Mouse (Mus musculus): ENCODE data around the gene Rgr. TPM values are rescaled to one million over a fixed set of nuclear protein-coding genes. Genes with fewer than 3 reads are reported as not detected.

Rgr gene
- not detected in 2 replicates for polyA plus RNA-seq (2012; rRNA removed)

DNA sequence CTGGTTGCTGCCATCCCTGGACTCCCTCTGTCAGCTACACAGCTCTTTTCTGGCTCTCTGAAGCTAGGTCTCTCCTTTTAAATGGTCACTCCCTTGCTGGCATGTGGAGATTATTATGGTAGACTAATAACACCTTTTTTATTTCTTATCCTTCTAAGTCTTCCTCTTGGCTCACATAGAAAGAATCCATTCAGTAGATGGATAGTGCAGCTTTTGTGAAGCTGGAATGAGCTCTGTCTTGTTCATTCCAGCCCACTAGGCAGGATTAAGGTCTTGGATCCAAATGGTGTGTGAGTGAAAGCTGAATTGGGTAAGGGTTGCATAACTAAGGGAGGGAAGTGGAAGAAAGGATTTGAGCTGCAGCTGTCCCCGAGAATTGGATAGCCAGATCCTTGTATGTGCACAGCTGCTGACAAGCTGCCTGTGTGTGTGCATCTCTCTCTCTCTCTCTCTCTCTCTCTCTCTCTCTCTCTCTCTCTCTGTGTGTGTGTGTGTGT is at the start of gene Rgr:
TSS of gene Rgr (minus strand) at position 51 of the 497 bp plus-strand sequence.
- no peak for TF ChIP-seq CTCF (IDR thresholded peaks at IDR 0.05; ENCODE audit: insufficient read depth, low read length)
- TF ChIP-seq POLR2A (IDR thresholded peaks at IDR 0.05; ENCODE audit: borderline replicate concordance, extremely low read depth, low read depth, low read length): no peak
- no peak within 1 kb of the TSS for H3K4me3 ChIP-seq (replicated peaks; ENCODE audit: extremely low read depth, low read depth, low read length)
- H3K4me1 ChIP-seq (ENCODE audit: control insufficient read depth, insufficient read depth, low read length): no peaks in the 10 kb centered on the region
- no peak for DNase-seq
- WGBS: 50% methylated on average over 1 of the region's 1 CpGs

DNA sequence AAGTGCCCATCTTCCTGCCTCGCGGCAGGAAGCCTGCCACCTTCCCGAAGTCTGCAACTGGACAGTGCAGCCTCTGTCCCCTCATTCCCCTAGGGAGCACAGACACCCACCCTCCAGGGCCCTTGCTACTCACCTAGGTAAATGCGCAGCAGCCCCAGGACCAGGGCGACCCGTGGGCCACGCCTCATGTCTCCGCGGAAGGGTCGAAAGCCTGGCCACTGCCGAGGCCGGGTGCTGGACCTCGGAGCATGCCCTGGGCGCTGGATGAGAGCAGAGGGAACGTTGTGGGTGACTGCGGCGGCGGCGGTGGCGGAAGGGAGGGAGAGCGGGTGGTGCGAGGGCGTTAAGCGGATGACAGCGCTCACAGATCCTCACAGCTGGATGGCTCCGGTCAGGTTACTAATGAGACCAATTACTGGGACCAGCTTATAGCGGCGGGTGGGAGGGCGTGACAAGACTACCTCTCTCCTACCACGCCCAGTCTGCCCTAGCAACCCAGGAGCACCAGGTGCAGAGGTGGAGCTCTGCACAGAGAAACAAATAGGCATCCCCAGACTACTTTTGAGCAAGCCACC is 49.3 kb upstream of the Rgr start, which contains the start of gene Cdhr1:
TSS of gene Cdhr1 (minus strand) at position 392 of the 575 bp plus-strand sequence.
- 1% methylated on average over 29 of the region's 30 CpGs for WGBS
- no peak for DNase-seq
- Histone ChIP-seq H3K4me1 (ENCODE audit: control insufficient read depth, insufficient read depth, low read length) (no peaks in the 10 kb centered on the region), H3K4me3 (replicated peaks; ENCODE audit: extremely low read depth, low read depth, low read length) (no peak within 1 kb of the TSS)
- TF ChIP-seq CTCF (IDR thresholded peaks at IDR 0.05; ENCODE audit: insufficient read depth, low read length): no peak
- no peak for TF ChIP-seq POLR2A (IDR thresholded peaks at IDR 0.05; ENCODE audit: borderline replicate concordance, extremely low read depth, low read depth, low read length)

DNA sequence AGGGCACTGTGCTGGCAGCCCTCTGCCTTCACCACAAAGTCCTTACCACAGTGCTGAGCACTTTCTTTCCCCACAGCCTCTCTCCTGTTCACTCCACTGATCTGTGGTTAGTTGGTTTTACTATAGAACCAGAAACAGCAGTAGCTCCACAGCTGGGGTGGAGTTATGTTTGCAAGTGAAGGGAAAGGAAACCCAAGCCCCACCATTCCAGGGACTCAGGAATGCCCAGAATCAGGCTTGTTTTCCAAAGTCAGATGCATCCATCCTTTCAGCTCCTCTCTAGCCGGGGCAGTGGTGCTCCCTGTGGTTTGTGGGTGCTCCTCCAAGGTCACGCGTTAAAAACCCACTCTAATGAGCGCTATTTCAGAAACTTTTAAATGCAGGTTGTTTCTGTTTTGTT is 46.8 kb upstream of the Rgr start:
- TF ChIP-seq CTCF (IDR thresholded peaks at IDR 0.05; ENCODE audit: insufficient read depth, low read length) (no peak), POLR2A (IDR thresholded peaks at IDR 0.05; ENCODE audit: borderline replicate concordance, extremely low read depth, low read depth, low read length) (no peak)
- 70% methylated on average over 4 of the region's 4 CpGs for WGBS
- no peaks in the 10 kb centered on the region for H3K4me1 ChIP-seq (ENCODE audit: control insufficient read depth, insufficient read depth, low read length)
- H3K4me3 ChIP-seq (replicated peaks; ENCODE audit: extremely low read depth, low read depth, low read length): no peak overlapping the region
- DNase-seq: no peak

DNA sequence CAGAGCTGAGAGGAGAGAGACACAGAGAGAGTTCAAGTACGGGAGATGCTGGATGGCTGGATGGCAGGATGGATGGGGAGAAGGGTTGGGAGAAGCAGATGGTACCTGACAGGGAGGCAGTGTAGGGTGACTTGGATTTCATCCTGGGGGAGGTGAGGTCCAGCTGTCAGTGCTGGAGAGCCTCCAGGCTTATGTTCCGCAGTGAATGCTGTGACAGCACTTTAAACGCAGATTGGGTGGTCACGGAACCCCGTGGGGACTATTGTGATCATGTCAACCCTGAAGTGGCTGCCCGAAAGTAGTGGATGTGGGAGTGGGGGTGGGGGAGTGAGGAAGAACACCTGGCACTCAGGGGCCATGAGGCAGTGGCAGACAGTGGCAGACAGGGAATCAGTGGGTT is 45.7 kb upstream of the Rgr start:
- TF ChIP-seq CTCF (IDR thresholded peaks at IDR 0.05; ENCODE audit: insufficient read depth, low read length): no peak
- no peak for TF ChIP-seq POLR2A (IDR thresholded peaks at IDR 0.05; ENCODE audit: borderline replicate concordance, extremely low read depth, low read depth, low read length)
- no peak for DNase-seq
- no peaks in the 10 kb centered on the region for H3K4me1 ChIP-seq (ENCODE audit: control insufficient read depth, insufficient read depth, low read length)
- 72% methylated on average over 6 of the region's 6 CpGs for WGBS
- no peak overlapping the region for H3K4me3 ChIP-seq (replicated peaks; ENCODE audit: extremely low read depth, low read depth, low read length)

DNA sequence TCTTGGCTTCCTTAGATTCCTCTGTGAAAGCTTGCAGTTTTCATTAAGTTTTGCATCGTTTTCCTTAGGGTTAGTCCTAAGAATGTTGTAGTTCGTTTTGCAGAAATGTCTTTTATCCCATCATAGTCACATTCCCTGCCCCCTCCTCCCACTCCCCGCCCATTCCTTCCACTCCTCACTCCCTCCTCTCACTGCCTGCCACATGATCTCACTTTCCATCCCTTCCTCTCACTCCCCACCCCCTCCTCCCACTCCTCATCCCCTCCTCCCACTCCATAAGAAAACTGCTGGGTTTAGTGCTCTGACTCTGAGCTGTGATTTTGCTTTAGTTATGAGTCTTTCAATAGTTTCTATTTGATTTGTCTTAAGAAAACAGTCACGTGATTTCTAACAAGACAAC is 35.0 kb upstream of the Rgr start:
- Histone ChIP-seq H3K4me3 (replicated peaks; ENCODE audit: extremely low read depth, low read depth, low read length) (no peak overlapping the region), H3K4me1 (ENCODE audit: control insufficient read depth, insufficient read depth, low read length) (no peaks in the 10 kb centered on the region)
- TF ChIP-seq CTCF (IDR thresholded peaks at IDR 0.05; ENCODE audit: insufficient read depth, low read length): no peak
- no peak for TF ChIP-seq POLR2A (IDR thresholded peaks at IDR 0.05; ENCODE audit: borderline replicate concordance, extremely low read depth, low read depth, low read length)
- WGBS: 16% methylated on average over 4 of the region's 4 CpGs
- DNase-seq: no peak

DNA sequence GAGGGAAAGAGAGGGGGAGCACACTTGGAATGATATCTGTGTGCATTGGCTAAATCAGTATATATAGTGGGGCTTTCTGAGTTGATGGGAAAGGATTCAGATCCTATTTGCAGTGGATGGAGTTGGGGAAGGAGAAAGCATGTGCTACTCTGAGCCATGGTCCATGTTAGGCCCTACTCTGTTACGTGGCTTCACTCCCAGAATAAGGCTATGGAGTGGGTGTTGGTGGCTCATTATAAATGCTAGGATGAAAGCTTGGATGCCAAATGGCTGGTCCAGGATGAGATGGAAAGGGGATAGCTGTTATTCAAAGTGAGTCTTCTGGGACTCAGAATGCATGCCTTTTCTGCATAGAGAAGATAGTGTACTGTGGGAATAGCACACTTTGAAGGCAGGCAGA is 32.0 kb upstream of the Rgr start:
- DNase-seq: no peak
- WGBS: 66% methylated on average over 1 of the region's 1 CpGs
- no peak for TF ChIP-seq POLR2A (IDR thresholded peaks at IDR 0.05; ENCODE audit: borderline replicate concordance, extremely low read depth, low read depth, low read length)
- TF ChIP-seq CTCF (IDR thresholded peaks at IDR 0.05; ENCODE audit: insufficient read depth, low read length): no peak
- Histone ChIP-seq H3K4me3 (replicated peaks; ENCODE audit: extremely low read depth, low read depth, low read length) (no peak overlapping the region), H3K4me1 (ENCODE audit: control insufficient read depth, insufficient read depth, low read length) (no peaks in the 10 kb centered on the region)

DNA sequence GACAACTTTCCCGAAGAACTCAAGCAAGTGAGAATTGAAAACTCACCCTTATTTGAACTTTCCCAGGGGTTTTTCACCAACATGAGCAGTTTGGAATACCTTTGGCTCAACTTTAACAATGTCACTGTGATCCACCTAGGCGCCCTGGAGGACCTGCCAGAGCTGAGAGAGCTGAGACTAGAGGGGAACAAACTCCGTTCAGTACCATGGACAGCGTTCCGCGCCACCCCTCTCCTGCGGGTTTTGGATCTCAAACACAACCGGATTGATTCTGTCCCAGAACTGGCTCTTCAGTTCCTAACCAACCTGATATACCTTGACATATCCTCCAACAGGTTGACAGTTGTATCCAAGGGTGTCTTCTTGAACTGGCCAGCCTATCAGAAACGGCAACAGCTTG is 19.8 kb upstream of the Rgr start:
- TF ChIP-seq CTCF (IDR thresholded peaks at IDR 0.05; ENCODE audit: insufficient read depth, low read length) (no peak), POLR2A (IDR thresholded peaks at IDR 0.05; ENCODE audit: borderline replicate concordance, extremely low read depth, low read depth, low read length) (no peak)
- H3K4me3 ChIP-seq (replicated peaks; ENCODE audit: extremely low read depth, low read depth, low read length): no peak overlapping the region
- 16% methylated on average over 9 of the region's 9 CpGs for WGBS
- no peak for DNase-seq
- H3K4me1 ChIP-seq (ENCODE audit: control insufficient read depth, insufficient read depth, low read length): no peaks in the 10 kb centered on the region

DNA sequence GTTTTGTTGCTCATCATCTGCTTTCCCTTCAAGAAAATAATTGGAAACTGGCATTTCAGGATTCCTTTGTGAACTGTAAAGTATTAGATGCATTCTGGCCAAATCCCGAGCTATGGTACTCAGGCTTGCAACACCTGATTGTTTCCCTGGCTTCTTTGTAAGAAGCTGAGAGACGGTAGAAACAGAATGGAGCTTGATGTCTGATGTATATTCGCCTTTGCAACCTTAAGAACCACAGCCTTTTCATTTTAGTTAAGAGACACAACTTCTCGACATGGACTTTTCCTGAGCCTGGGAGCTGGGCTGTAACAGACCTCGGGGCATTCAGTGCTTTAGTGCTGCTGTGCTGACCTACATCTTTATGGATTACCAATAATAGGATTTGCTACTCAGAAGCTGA is 18.9 kb upstream of the Rgr start, which contains the start of gene Lrit2:
TSS of gene Lrit2 (plus strand) at position 301 of the 400 bp plus-strand sequence.
- TF ChIP-seq CTCF (IDR thresholded peaks at IDR 0.05; ENCODE audit: insufficient read depth, low read length) (no peak), POLR2A (IDR thresholded peaks at IDR 0.05; ENCODE audit: borderline replicate concordance, extremely low read depth, low read depth, low read length) (no peak)
- whole genome bisulfite sequencing: 67% methylated on average over 5 of the region's 5 CpGs
- Histone ChIP-seq H3K4me1 (ENCODE audit: control insufficient read depth, insufficient read depth, low read length) (no peaks in the 10 kb centered on the region), H3K4me3 (replicated peaks; ENCODE audit: extremely low read depth, low read depth, low read length) (no peak within 1 kb of the TSS)
- no peak for DNase-seq

DNA sequence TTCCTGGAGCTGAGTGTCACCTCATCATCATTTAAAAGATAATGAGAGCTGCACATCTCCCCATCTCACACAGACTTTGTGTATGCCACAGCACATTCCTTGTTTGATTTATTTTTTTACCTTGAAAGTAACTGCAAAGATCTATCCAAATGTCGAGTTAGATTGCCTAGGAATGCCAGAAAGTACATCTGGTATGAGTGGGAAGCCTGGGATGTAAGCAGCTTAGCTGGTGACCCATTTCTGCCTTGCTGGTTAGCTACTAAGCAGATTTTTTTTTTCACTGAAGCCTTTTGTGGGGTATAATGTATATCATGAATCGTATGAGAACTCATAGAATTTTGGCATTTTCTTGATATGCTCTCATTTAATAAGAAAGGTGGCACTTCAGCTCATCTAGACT is 17.9 kb upstream of the Rgr start:
- H3K4me1 ChIP-seq (ENCODE audit: control insufficient read depth, insufficient read depth, low read length): no peaks in the 10 kb centered on the region
- DNase-seq: no peak
- WGBS: 48% methylated on average over 2 of the region's 2 CpGs
- no peak for TF ChIP-seq CTCF (IDR thresholded peaks at IDR 0.05; ENCODE audit: insufficient read depth, low read length)
- no peak for TF ChIP-seq POLR2A (IDR thresholded peaks at IDR 0.05; ENCODE audit: borderline replicate concordance, extremely low read depth, low read depth, low read length)
- no peak overlapping the region for H3K4me3 ChIP-seq (replicated peaks; ENCODE audit: extremely low read depth, low read depth, low read length)

DNA sequence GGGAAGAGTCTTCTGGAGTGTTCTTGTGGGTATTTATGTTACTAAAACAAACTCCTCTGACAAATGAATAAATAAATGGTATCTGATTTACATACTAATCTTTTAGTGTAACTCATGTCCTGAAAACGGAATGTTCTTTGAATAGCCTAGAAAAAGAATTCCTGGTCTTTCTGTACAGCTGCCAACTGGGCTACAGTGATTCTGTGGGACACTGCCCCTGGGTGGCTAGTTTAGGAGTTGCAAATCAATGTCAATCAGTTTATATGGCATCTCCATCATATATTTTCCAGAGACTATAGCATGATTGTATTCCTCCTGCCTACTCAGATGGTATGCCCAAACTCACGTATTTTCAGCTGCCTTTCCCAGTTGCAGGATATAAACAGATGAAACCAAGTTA is 16.1 kb upstream of the Rgr start:
- DNase-seq: no peak
- H3K4me3 ChIP-seq (replicated peaks; ENCODE audit: extremely low read depth, low read depth, low read length): no peak overlapping the region
- no peaks in the 10 kb centered on the region for H3K4me1 ChIP-seq (ENCODE audit: control insufficient read depth, insufficient read depth, low read length)
- 51% methylated on average over 2 of the region's 2 CpGs for WGBS
- TF ChIP-seq CTCF (IDR thresholded peaks at IDR 0.05; ENCODE audit: insufficient read depth, low read length) (no peak), POLR2A (IDR thresholded peaks at IDR 0.05; ENCODE audit: borderline replicate concordance, extremely low read depth, low read depth, low read length) (no peak)

Data from lung, adult 2 months (tissue).